Mouse (Mus musculus) gastrocnemius, postnatal 25 days (tissue): Measurements from ENCODE around the gene Grhl3. TPM values are rescaled to one million over a fixed set of nuclear protein-coding genes. Genes with fewer than 3 reads are reported as not detected.
"Not testable (repeated sequence)": the region's sequence is repeated elsewhere in the genome, so short reads cannot be mapped to it uniquely, and the experiment has no call there.

Experiments used
- DNase-seq: peaks from one replicate; pipeline ENCODE4 v3.0.0; 2022
- long read RNA-seq, 2 experiments: library from polyadenylated mRNA; stranded (forward); transcript quantifications; one replicate each; pipeline ENCODE4 v2.0.0; 2021
- total RNA-seq, 2 experiments: library from RNA; stranded (reverse); gene quantifications; 1 replicate in 1 of 2; 2 replicates in 1 of 2; pipeline ENCODE4 v1.2.3; 2021

Gene Grhl3
- under 1 TPM in 1 of 2 experiments, not detected in 1; 0.10 TPM for total RNA-seq
- long read RNA-seq, experiment 1, result 0 reads
- long read RNA-seq, experiment 2, result 0 reads

DNA sequence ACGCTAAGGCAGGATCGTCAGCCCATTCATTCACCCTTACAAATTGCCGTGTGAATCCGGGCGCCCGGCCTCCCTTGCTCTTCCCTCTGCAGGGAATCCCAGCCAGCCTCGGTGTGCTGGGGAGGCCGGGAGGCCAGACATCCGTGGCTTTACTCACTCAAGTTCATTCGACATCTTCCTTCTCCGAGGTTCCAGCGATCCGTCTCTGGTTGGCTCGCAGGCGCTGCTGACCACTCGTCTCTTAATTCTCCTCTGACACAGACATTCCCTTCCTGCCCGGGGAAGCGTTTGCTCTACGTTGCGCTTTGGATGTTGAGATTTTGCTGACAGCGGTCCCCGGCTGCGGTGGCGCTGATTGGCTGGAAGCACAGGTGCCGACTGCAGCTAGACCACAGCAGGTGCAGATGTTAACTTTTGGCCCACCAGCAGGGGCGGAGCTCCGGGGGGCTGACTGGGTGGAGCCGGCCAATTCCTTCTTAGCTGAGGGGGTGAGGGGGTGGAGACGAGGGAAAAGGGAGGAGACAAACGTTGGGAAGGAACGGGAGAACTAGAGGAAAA is at the start of gene Grhl3:
Grhl3 (minus strand) TSS at position 380 of the 558 bp plus-strand sequence.
- DNase-seq, result no peak

GRCm38 (mm10) chr4:135622290-135622689 is 48.9 kb upstream of the Grhl3 start:
- DNase-seq, result no peak

- no peak for DNase-seq
These were observed 47.0 kb upstream of the Grhl3 start for GRCm38 (mm10) chr4:135620461-135620860.

DNA sequence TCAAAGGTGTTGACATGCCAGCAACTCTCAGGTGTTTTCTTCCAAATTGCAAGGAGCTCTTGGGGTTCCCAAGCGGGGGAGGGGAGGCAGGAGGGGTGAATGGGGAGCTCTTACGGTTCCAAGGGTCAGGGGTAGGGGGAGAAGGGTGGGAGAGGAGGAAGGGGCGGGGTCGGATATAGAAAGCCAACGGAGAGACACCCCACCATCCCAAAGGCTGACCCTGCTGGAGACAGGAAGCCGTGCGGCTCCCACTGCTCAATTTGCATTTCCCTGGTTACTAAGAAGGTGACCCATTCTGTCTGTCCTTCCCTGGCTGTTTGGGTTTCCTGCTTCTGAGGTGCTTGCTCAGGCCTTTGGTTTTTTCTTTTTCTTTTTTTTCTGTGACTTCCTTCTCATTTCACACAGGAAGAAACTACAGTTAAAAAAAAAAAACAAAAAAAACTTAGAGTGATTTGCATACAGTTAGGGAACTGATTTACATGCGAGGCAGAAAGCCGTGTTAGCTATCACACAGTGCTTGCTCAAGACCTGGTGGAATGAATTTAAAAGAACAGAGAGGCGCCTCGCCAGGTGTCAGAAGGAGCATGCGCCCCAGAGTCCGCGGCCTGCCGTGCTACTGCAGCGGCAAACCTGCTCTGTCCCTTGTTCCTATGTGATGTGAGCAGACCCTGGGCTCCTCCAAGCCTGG is 44.5 kb upstream of the Grhl3 start:
- no peak for DNase-seq

DNA sequence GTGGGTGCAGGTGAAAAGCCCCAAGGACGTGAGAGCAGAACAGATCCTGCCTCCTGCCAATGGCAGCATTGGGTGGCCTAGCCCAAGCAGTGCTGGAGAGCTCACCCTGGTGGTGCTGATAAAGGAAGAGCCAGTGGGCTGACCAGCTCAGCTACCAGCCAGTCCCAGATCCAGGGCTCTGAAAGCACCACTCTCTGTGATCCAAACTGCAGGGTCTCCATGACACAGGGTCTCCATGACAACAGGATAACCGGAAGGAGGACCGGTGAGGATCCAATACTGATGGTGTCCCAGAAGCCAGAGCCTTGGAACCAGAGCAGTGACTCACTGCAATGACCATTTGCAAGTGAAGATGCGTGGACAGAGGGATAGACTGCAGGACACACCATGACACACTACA is 43.6 kb upstream of the Grhl3 start:
- DNase-seq, result no peak

DNA sequence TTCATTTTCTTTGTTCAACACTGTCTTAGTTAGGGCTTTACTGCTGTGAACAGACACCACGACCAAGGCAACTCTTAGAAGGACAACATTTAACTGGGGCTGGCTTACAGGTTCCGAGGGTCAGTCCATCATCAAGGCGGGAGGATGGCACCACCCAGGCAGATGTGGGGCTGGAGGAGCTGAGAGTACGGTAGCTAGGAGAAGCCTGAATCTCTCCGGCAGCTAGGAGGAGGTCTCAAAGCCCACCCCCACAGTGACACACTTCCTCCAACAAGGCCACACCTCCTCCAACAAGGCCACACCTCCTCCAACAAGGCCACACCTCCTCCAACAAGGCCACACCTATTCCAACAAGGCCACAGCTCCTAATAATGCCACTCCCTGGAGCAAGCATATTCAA is 41.9 kb upstream of the Grhl3 start:
- not testable (repeated sequence) for DNase-seq

GRCm38 (mm10) chr4:135609986-135610385 is 36.6 kb upstream of the Grhl3 start:
- DNase-seq, result no peak

DNA sequence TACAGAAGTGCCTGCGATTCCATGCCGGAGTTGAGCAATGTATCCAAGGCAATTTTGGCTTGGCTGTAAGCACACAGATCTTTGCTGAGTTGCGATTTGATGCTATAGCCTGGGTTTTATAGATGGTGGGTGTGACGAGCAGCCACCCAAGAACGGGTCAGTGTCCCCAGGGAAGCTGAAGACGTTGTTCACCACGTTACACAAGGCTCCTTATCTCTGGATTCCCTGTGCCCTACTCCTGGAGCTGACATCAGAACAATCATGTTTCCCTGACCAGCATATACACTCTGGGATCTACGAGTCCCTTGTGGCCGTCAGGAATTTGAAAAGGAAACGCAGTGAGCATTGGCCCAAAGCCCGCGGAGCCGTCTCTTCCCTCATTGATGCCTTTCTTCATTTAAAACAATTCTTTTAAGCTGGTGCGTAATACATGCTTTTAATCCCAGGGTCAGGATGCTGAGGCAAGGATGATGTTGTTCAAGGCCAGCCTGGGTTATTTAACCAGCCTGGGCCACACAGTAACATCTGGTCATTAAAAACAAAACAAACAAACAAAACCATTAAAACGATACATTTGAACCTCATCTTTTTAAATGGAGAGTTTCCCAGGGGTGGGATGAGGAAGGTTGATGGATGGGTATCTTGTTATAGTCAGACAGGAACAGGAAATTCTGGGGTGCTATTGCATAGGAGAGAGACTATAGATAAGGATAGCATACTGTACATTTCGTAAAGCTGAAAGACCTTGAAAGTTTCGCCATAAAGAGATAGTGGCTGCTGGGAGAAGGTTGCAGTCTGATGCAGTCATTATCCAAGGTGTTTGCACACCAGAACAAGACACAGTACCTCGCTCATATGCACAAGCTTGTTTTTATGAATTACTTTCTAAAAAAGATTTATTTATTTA is 34.8 kb upstream of the Grhl3 start:
- no peak for DNase-seq

DNA sequence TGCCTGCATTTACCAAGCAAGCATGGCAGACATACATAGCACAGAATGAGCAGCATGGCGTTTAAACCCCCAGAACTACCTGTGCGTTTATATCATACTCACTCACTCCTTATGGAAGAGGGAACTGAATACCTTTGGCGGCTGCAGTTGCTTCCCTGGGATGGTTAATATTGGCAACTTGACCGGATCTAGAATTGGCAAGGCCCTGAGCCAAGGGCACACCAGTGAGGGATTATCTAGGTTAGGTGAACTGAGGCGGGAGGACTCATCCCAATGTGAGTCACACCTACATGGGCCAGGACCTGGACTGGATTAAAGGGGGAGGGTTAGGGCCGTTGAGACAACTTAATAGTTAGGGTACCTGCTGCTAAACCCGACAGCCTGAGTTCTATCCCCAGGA is 32.8 kb upstream of the Grhl3 start:
- DNase-seq, result no peak

- DNase-seq, result no peak
These were observed 28.1 kb upstream of the Grhl3 start for GRCm38 (mm10) chr4:135601530-135601929.

- no peak for DNase-seq
These were observed 26.2 kb upstream of the Grhl3 start for GRCm38 (mm10) chr4:135599497-135600182.

- no peak for DNase-seq
These were observed 25.6 kb upstream of the Grhl3 start for GRCm38 (mm10) chr4:135598998-135599397.

- no peak for DNase-seq
These were observed 24.1 kb upstream of the Grhl3 start for GRCm38 (mm10) chr4:135597571-135597970.

GRCm38 (mm10) chr4:135595943-135596342 is 22.5 kb upstream of the Grhl3 start:
- no peak for DNase-seq

- no peak for DNase-seq
These were observed 18.3 kb upstream of the Grhl3 start for GRCm38 (mm10) chr4:135591610-135592304.

GRCm38 (mm10) chr4:135591086-135591485 is 17.7 kb upstream of the Grhl3 start:
- DNase-seq, result no peak

GRCm38 (mm10) chr4:135584838-135585237 is 11.4 kb upstream of the Grhl3 start:
- DNase-seq, result no peak

- no peak for DNase-seq
These were observed 7.9 kb upstream of the Grhl3 start for GRCm38 (mm10) chr4:135581222-135581910.

DNA sequence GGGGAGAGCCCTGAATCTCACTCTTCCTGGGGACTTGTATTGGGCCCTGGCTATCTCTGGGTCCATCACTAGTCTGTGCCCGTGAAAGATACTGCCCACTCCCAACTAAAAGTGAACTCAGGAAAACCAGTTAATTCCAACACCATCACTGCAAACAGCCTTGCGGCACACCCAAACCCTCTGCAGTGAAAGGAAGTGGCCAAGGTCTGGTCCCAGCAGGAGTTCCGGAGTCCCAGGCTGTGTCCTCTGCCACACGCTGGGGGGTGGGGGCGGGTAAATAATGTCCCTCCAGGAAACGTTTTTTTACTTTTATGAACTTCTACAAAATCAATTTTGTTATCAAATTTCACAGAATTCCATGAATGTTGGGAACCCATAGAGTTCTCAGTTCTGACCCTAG is 6.3 kb upstream of the Grhl3 start:
- no peak for DNase-seq

DNA sequence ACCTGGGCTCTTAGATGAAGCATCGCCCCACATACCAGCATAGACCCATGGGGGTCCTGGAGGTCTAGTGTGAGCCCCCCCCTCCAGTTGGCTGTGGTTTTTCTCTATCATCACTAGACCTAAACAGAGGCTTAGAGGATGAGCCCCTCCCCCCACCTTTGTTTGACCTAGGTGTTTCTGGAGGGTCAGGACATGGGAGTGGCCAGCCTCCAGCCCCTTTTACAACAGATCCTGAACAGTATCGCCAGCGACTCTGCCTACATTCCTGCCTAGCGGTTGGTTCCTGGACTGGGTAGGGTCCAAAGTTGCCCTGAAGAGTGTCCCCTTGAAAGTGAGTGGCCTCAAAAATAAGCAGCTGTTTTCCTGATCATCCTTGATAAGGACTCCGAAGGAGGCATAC is 5.1 kb upstream of the Grhl3 start:
- DNase-seq, result no peak
